Mouse (Mus musculus) effector memory CD4-positive, alpha-beta T cell, adult 7 months (primary cell): ENCODE data around the gene Fnbp1. TPM values are rescaled to one million over a fixed set of nuclear protein-coding genes. Genes with fewer than 3 reads are reported as not detected.

Experiments used
- polyA plus RNA-seq: library from polyadenylated mRNA; unstranded; fragments of 100-300 nt; shearing (Covaris generic); gene quantifications from one replicate; pipeline ENCODE4 v1.2.1, GENCODE M21; 2017

Fnbp1 gene
- 100 TPM for polyA plus RNA-seq

DNA sequence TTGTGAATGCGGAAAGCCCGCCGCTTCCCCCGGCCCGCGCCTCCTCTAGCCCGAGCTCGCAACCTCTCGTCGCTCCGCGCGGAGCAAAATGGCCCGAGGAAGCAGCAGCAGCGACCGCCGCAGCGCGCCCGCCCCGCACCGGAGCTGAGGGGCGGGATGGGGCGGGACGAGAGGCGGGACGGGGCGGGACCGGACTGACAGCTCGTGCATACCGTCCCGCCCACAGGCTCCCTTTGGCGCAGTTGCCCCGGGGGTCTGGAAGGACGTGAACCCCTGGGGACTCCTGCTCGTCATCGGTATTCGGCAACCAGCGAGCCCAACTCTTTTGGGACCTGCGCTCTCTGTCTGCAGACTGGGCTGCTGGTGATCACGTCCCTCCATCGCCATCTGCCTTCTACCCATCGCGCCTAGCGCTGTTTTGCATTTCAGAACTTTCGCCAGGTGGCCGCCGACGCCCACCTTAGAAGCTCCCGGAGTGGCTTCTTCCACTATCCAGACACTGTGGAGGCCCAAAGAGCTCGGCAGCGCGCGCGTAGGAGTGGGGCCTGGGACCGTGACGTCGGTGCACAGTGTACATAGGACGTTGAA lies at the start of gene Fnbp1:
Gene Fnbp1 (minus strand): TSS at position 142 of the 588 bp plus-strand sequence.

DNA sequence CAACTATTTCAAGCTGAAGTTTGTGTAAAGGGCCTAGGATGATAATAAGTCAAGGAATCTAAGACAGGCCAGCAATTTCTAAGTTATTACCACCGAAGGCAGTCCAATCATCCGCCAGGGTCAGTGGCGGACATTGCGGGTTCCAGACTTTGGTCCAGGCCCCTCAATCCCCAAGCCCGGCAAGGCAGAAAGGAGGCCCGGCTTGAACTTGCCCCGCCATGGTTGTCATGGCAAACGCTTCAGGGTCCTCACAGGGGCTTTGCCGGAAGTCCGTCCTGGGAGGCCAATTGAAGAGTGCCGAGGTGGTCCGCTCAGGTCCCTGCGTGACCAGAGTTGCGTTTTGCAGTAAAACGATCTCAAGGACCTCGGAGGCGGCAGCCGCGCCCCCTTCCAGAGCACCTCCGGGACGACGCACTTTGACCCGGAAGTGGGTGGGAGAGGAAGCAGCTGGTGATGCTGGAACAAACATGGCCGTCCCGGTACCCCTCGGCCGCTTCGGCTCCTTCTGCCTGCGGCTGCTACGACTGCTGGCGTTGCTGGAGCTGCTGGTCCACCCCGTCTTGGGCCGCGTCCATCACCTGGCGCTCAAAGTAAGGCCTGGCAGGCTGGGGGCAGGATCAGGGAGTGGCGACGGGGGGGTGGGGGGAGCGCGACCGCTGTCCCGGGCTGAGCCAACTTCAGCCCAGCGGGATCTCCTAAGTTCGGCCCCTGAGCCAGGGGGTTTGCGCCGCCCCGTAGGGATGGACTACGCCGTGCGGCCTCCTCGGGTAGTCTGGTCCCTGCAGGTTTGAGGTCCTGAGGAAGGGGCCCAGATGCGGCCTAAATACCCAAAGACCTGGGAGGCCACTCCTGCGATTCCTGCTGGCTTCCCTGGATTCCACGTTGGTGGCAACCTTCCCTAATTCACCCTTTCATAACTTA lies 10.3 kb upstream of the Fnbp1 start, which contains the start of gene Gpr107:
Gene Gpr107 (plus strand): TSS at position 425 of the 921 bp plus-strand sequence.

DNA sequence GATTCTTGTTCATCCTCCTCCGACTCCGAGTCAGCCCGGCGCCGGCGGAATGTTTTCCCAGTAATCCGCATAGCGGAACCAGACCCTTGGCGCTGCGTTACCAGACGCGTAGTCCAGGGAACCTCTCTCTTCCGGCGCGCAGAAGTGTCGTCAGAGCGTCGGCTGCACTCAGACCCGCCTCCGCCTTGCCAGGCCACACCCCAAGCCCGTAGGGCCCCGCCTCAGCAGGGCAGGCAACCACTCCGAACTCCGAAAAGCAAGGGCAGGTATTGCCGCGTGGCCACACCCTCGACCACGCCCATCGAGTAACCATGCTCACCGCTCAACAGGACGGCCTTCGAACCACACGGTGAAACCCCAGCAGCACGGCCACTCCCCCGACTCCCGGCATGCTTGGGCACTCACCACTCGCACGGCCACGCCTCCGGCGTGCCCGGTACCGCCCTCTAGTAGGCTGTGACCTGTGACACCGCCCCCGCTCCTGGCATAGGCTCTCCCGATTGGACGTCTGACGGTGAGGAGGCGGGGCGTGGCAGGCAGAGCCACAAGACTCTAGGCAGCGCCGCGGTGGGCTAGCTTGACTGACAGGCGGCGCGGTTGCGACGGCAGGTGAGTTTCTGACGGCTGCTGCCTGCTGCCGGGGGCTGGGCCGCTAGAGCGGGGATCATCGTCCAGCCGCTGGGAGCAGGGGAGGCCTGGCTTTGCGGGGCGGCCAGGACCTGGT lies 159.9 kb downstream of the Fnbp1 start, which contains the start of the genes BC005624 and Usp20:
Gene BC005624 (minus strand): TSS at position 412 of the 724 bp plus-strand sequence.
Gene Usp20 (plus strand): TSS at position 490 of the 724 bp plus-strand sequence.

Other genes with a start within 250 kb of the Fnbp1 start
- gene Ptges, start 212.1 kb downstream of the Fnbp1 start, polyA plus RNA-seq = 0.27 TPM
- 36.3 TPM for gene Tor1b, start 189.0 kb downstream of the Fnbp1 start, polyA plus RNA-seq
- gene Tor1a, start 174.1 kb downstream of the Fnbp1 start, polyA plus RNA-seq = 74.5 TPM
- gene BC005624, start 159.8 kb downstream of the Fnbp1 start, polyA plus RNA-seq = 69.6 TPM
- 25.2 TPM for gene Usp20, start 159.7 kb downstream of the Fnbp1 start, polyA plus RNA-seq
- gene Gpr107, start 10.3 kb upstream of the Fnbp1 start, polyA plus RNA-seq = 36.6 TPM
- gene Ncs1, start 103.8 kb upstream of the Fnbp1 start, polyA plus RNA-seq = 0.59 TPM
- 0.18 TPM for gene Hmcn2, start 172.4 kb upstream of the Fnbp1 start, polyA plus RNA-seq